Mouse (Mus musculus) kidney, embryonic 14.5 days (tissue): ENCODE data around the gene Pias3. TPM values are rescaled to one million over a fixed set of nuclear protein-coding genes. Genes with fewer than 3 reads are reported as not detected.
"Not testable (repeated sequence)": the region's sequence is repeated elsewhere in the genome, so short reads cannot be mapped to it uniquely, and the experiment has no call there.

ENCODE experiments used
- ATAC-seq: fragments of 200-750 bp; cut with Nextera tagmentation; 2 replicates; pipeline ENCODE4 v1.8.0; 2017; ENCODE audit warnings: moderate number of reproducible peaks, mild to moderate bottlenecking, moderate TSS enrichment, moderate library complexity; ENCODE audit not compliant: low FRiP score, low TSS enrichment
- H3K27ac ChIP-seq: fragments of 300-500 bp; sonication (generic); 2 replicates; pipeline ENCODE4 v1.5.1; 2014; ENCODE audit warnings: low read depth, mild to moderate bottlenecking, low read length, moderate library complexity, mixed read lengths
- H3K27me3 ChIP-seq: fragments of 300-500 bp; sonication (generic); 2 replicates; pipeline ENCODE4 v1.6.1; 2014; ENCODE audit warnings: mild to moderate bottlenecking, low read length; ENCODE audit not compliant: control insufficient read depth, insufficient read depth
- H3K36me3 ChIP-seq: fragments of 300-500 bp; sonication (generic); 2 replicates; pipeline ENCODE4 v1.6.1; 2014; ENCODE audit warnings: low read length, mixed read lengths; ENCODE audit not compliant: control insufficient read depth, insufficient read depth
- H3K4me1 ChIP-seq: fragments of 300-500 bp; sonication (generic); 2 replicates; pipeline ENCODE4 v1.6.1; 2014; ENCODE audit warnings: low read length, mixed read lengths; ENCODE audit not compliant: control insufficient read depth, insufficient read depth
- H3K4me2 ChIP-seq: fragments of 300-500 bp; sonication (generic); replicated peaks from 2 replicates; pipeline ENCODE4 v1.6.1; 2014; ENCODE audit warnings: low read depth, mild to moderate bottlenecking, low read length
- H3K4me3 ChIP-seq: fragments of 300-500 bp; sonication (generic); 2 replicates; pipeline ENCODE4 v1.5.1; 2014; ENCODE audit warnings: mild to moderate bottlenecking, low read length
- H3K9ac ChIP-seq: fragments of 300-500 bp; sonication (generic); 2 replicates; pipeline ENCODE4 v1.6.1; 2014; ENCODE audit warnings: low read depth, mild to moderate bottlenecking, low read length, moderate library complexity
- H3K9me3 ChIP-seq: fragments of 300-500 bp; sonication (generic); 2 replicates; pipeline ENCODE4 v1.6.1; 2016; ENCODE audit warnings: low read length; ENCODE audit not compliant: control insufficient read depth
- WGBS: fragments of 180-500 bp; shearing (Covaris S2); extraction: QIAGEN DNeasy Blood & Tissue Kit; methylation state at CpG from one replicate; pipeline ENCODE4 v1.1.7; 2014; 5-methylcytosine and 5-hydroxymethylcytosine counted together
- polyA plus RNA-seq: library from polyadenylated mRNA; unstranded; fragments of >200 nt; fragmentation: Nextera tagmentation; extraction: Ambion mirVana; gene quantifications from 2 replicates; pipeline ENCODE4 v1.2.1, GENCODE M21; 2014

Gene Pias3
- 36.5 and 55.7 TPM in 2 replicates for polyA plus RNA-seq

DNA sequence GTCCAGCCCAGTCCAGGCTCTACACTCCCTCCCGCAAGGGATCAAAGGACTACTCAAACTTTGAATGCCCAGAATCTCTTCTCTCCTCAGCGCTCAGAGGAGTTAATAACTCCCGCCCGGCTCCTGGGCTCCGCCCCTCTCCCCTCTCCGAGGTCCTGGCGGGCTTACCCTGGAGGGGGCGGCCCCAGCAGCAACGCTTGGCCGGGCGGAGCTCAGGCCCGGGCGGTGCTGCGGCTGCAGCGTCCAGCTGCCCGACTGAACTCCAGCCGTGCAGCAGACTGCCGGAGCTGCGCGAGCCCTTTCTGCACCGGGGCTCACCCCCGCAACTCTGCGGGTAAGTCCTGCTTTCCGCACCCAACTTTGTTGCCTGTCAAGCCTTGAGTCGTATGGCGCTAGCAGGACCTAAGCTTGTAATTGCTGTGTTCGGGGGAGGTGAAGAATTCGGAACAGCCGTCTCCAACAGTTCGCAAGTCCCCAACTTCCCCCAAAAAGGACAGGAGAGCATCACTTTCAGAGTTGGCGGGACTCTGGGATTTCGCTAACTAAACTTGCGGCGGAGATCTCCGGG, at the start of gene Pias3:
Gene Pias3 (plus strand): TSS at position 187 of the 568 bp plus-strand sequence.
- Histone ChIP-seq H3K9me3 (no peaks in the 10 kb centered on the region), H3K36me3 (peaks cover 15% of the 10 kb centered on the region), H3K9ac (peak within 1 kb of the TSS; percentile 87), H3K4me2 (peak within 1 kb of the TSS; percentile 70), H3K27ac (peak within 1 kb of the TSS; percentile 81), H3K4me3 (peak within 1 kb of the TSS; percentile 78), H3K4me1 (peaks cover 23% of the 10 kb centered on the region), H3K27me3 (no peaks in the 10 kb centered on the region)
- ATAC-seq: peak; percentile 89
- under 1% methylated on average over 35 of the region's 35 CpGs for WGBS

DNA sequence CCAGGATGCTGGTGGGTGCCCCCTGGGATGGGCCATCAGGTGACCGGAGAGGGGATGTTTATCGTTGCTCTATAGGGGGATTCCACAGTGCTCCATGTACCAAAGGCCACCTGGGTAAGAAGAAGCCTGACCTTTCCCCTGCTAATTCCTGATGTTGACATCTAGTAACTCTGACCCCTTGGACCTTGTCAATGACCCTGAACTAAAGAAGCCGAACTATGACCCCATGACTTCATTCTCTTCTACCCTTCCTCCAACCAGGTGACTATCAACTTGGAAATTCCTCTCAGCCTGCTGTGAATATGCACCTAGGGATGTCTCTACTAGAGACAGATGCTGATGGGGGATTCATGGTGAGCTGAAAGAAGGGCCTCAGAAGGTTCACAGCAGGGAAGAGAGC, 48.8 kb upstream of the Pias3 start:
- no peak overlapping the region for H3K4me2 ChIP-seq
- H3K36me3 ChIP-seq: peaks cover 17% of the 10 kb centered on the region
- no peaks in the 10 kb centered on the region for H3K9me3 ChIP-seq
- H3K4me1 ChIP-seq: no peaks in the 10 kb centered on the region
- H3K4me3 ChIP-seq: no peak overlapping the region
- 75% methylated on average over 3 of the region's 3 CpGs for WGBS
- no peak overlapping the region for H3K9ac ChIP-seq
- H3K27me3 ChIP-seq: no peaks in the 10 kb centered on the region
- H3K27ac ChIP-seq: no peak overlapping the region
- no peak for ATAC-seq

DNA sequence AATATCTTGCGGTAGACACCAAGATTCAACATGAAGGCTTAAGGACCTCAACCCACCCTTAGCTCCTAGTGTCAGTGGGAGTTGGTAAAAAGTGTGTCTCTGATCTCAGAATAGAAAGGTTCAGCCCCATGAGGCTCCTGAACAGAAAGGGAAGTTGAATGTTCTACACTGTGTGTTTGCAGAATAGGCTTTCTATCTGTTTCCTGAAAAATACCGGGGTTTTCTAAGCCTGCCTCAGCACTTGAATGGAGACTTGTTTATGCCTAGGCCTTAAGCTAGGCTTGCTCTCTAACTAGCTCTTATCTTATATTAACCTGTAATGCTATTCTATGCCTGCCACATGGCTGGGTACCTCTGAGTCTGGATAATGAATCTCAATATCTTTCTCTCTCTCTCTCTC, 35.3 kb upstream of the Pias3 start:
- 91% methylated on average over 2 of the region's 2 CpGs for WGBS
- Histone ChIP-seq H3K4me2 (no peak overlapping the region), H3K27ac (no peak overlapping the region), H3K4me1 (0 out of 2 replicates have a peak, but pooled peaks cover 4% of the 10 kb centered on the region), H3K4me3 (no peak overlapping the region), H3K9me3 (no peaks in the 10 kb centered on the region), H3K9ac (no peak overlapping the region), H3K36me3 (no peaks in the 10 kb centered on the region), H3K27me3 (no peaks in the 10 kb centered on the region)
- ATAC-seq: no peak

DNA sequence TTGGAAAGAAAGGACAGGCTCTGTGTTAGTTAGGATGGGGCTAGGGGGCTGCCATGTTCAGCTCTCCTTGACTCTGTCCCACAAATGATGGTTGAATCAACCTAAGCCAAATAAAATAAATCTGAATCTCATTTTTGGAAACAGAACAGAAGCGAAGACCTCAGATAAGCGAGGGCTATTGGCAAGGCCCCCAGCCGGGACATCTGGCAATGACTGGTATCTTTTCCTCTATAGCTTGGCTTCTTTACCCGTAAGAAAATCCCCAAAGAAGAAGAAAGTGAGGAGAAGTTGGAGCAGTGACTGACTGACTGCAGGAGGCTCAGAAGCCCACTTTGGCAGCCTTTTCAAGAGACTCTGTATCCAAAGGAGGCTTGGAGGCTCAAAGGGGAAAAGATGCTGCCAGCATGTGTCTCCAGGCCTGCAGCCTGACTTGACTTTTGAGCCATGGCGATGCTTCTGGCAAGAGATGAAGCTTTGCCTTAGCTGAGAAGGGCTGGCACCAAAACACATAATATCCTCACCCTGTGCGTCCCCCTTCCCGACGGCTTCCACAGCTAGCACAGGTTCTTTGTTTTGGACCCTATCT, 33.4 kb upstream of the Pias3 start:
- peak overlapping the region; percentile 29; the same call in 1 of the 2 replicates for H3K9ac ChIP-seq
- H3K36me3 ChIP-seq: no peaks in the 10 kb centered on the region
- 0 out of 2 replicates have a peak, but pooled peaks cover 4% of the 10 kb centered on the region for H3K4me1 ChIP-seq
- no peaks in the 10 kb centered on the region for H3K27me3 ChIP-seq
- peak overlapping the region; percentile 38 for H3K4me2 ChIP-seq
- no peak for ATAC-seq
- H3K27ac ChIP-seq: peak overlapping the region; percentile 42; the same call in 1 of the 2 replicates
- H3K4me3 ChIP-seq: no peak overlapping the region
- H3K9me3 ChIP-seq: no peaks in the 10 kb centered on the region
- 42% methylated on average over 8 of the region's 8 CpGs for WGBS

DNA sequence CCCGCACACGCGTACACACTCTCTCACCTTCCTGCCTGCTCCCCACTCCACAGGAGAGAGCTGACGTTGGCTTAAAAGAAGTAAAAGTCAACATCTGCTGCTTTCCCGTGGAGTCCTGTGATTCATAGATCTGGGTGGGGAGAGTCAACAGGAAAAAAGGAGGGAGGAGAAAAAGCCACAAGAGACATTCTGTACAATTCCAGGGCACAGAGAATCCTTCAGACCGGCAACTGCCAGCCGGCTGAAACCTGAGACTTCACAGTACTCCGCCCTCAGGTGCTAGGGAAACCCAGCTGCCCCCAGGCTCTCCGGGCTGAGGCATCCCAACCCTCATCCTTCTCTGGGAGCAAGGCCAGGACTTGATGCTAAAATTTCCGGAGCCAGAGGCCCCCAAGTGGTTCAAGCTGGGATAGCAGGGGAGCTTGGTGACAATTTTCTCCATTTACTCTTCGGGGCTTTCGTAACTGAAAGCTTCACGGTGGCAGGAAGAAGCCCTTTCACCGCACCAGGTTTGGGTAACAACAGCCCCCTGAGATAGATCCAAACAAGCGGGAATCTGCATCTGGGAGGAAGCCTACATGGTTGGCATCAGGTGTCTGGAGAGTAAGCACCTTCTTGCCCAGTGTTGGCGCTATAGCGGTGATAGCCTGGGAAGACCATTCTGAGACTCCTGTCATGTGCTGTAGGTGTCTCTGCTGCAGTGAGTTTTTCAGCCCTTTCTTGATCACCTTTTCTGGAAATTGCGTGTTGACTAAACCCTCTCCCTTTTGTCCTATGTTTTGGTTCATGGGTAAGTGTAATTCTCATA, 32.5 kb upstream of the Pias3 start:
- Histone ChIP-seq H3K36me3 (no peaks in the 10 kb centered on the region), H3K27me3 (no peaks in the 10 kb centered on the region), H3K9me3 (no peaks in the 10 kb centered on the region), H3K4me1 (0 out of 2 replicates have a peak, but pooled peaks cover 4% of the 10 kb centered on the region), H3K27ac (peak overlapping the region; percentile 42; the same call in 1 of the 2 replicates), H3K4me3 (peak overlapping the region; percentile 23), H3K4me2 (peak overlapping the region; percentile 38), H3K9ac (peak overlapping the region; percentile 29)
- ATAC-seq: peak; percentile 93
- WGBS: 6% methylated on average over 15 of the region's 18 CpGs

DNA sequence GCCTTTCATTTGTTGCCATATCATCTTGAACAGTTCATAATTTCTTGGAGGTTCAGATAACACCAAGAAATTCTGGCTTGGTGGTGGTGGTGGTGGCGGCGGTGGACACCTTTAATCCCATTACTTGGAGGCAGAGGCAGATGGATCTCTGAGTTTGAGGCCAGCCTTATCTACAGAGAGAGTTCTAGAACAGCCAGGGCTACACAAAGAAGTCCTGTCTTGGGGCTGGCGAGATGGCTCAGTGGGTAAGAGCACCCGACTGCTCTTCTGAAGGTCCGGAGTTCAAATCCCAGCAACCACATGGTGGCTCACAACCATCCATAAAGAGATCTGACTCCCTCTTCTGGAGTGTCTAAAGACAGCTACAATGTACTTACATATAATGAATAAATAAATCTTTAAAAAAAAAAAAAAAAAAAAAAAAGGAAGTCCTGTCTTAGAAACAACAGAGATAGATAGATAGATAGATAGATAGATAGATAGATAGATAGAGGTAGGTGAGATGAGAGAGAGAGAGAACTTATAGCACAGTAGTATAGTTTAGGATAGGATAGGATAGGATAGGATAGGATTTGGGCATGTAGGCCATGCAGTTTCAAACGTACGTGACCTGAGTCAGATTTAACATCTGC, 30.3 kb upstream of the Pias3 start:
- H3K4me3 ChIP-seq, H3K4me2 ChIP-seq, H3K27me3 ChIP-seq, H3K9ac ChIP-seq, H3K27ac ChIP-seq, H3K9me3 ChIP-seq, H3K4me1 ChIP-seq, H3K36me3 ChIP-seq, ATAC-seq: not testable (repeated sequence)
- 91% methylated on average over 7 of the region's 7 CpGs for WGBS

DNA sequence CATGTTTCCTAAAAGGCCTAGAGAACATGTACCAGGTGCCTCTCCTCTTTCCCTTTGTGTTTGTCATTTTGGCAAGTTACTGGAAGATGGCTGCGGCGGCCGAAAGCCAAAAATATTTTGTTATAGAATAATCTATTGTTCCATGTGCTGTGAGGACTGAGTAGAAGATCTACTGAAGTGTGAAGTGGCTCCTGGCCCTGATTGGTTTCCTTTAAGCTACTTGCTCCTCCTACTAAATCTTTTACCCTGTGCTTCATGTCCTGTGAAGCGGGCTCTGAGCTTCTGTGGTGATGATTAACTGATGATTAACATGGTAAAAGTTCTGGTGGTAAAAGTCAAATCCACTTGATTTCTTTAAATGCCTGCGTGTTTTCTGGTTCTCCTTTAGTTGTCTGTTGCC, 29.3 kb upstream of the Pias3 start:
- ATAC-seq: no peak
- H3K9me3 ChIP-seq: no peaks in the 10 kb centered on the region
- H3K27me3 ChIP-seq: no peaks in the 10 kb centered on the region
- no peak overlapping the region for H3K4me2 ChIP-seq
- H3K27ac ChIP-seq: no peak overlapping the region
- H3K36me3 ChIP-seq: no peaks in the 10 kb centered on the region
- no peak overlapping the region for H3K9ac ChIP-seq
- H3K4me3 ChIP-seq: no peak overlapping the region
- peaks cover 4% of the 10 kb centered on the region; the same call in 1 of the 2 replicates for H3K4me1 ChIP-seq
- whole genome bisulfite sequencing: 90% methylated on average over 5 of the region's 5 CpGs

DNA sequence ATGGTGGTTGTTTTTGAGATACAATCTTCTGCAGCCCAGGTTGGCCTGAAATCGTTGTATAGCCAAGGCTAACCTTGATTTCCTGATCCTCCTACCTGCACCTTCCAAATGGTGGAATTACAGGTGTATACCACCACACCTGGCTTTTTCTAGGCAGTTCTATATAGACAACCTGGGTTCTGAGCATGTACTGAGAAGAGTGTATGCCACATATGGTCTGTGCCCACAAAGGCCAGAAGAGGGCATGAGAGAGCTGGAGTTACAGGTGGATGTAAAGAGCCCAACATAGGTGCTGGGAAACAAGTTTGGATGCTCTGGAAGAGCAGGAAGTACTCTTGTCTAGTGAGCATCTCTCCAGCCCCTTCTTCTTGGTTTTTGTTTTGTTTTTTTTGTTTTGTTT, 28.9 kb upstream of the Pias3 start:
- WGBS: 52% methylated on average over 1 of the region's 1 CpGs
- no peak overlapping the region for H3K27ac ChIP-seq
- H3K36me3 ChIP-seq: no peaks in the 10 kb centered on the region
- peaks cover 4% of the 10 kb centered on the region; the same call in 1 of the 2 replicates for H3K4me1 ChIP-seq
- no peaks in the 10 kb centered on the region for H3K9me3 ChIP-seq
- H3K4me2 ChIP-seq: no peak overlapping the region
- H3K4me3 ChIP-seq: no peak overlapping the region
- no peak overlapping the region for H3K9ac ChIP-seq
- H3K27me3 ChIP-seq: no peaks in the 10 kb centered on the region
- no peak for ATAC-seq
